Mouse (Mus musculus): Measurements from ENCODE around the gene Selenon.

- TF ChIP-seq BHLHE40 (IDR thresholded peaks at IDR 0.05; ENCODE audit: low read depth, low read length) (no peak), RAD21 (IDR thresholded peaks at IDR 0.05; ENCODE audit: low read depth, low read length) (no peak), CTCF (conservative IDR thresholded peaks at IDR 0.05 in 1 of 2, IDR thresholded peaks at IDR 0.05 in 1 of 2; ENCODE audit: low read depth in 2 of 2, low read length in 2 of 2) (no peak), ZC3H11A (IDR thresholded peaks at IDR 0.05; ENCODE audit: low read depth, low read length) (no peak), POLR2A (IDR thresholded peaks at IDR 0.05; ENCODE audit: low read depth, low read length) (no peak), ZNF384 (IDR thresholded peaks at IDR 0.05; ENCODE audit: low read depth, low read length) (no peak), USF1 (IDR thresholded peaks at IDR 0.05; ENCODE audit: low read depth, low read length) (no peak), CHD1 (IDR thresholded peaks at IDR 0.05; ENCODE audit: low read depth, low read length) (no peak), MAFK (IDR thresholded peaks at IDR 0.05; ENCODE audit: insufficient replicate concordance, low read length) (no peak), MAZ (IDR thresholded peaks at IDR 0.05; ENCODE audit: low read depth, low read length) (no peak), TCF12 (IDR thresholded peaks at IDR 0.05; ENCODE audit: low read depth, low read length) (no peak), SIN3A (IDR thresholded peaks at IDR 0.05; ENCODE audit: low read length) (no peak), MEF2A (IDR thresholded peaks at IDR 0.05; ENCODE audit: borderline replicate concordance, low read depth, low read length) (no peak)
Measured at GRCm38 (mm10) chr4:134600777-134601176, 48.8 kb upstream of the Selenon start.
